Mouse (Mus musculus) CH12.LX (cell line): Measurements from ENCODE around the gene Galnt4. TPM values are rescaled to one million over a fixed set of nuclear protein-coding genes. Genes with fewer than 3 reads are reported as not detected.
"Not testable (repeated sequence)": the region's sequence is repeated elsewhere in the genome, so short reads cannot be mapped to it uniquely, and the experiment has no call there.

Source experiments
- DNase-seq: peaks from one replicate; pipeline ENCODE4 v3.0.0-alpha.2; 2013; ENCODE audit errors: extremely low read depth
- H3K27ac ChIP-seq: 2 replicates; pipeline ENCODE4 v1.5.1; 2012; ENCODE audit warnings: low read depth, mild to moderate bottlenecking, control low read depth, moderate library complexity; ENCODE audit not compliant: insufficient read depth
- H3K27me3 ChIP-seq: replicated peaks from 2 replicates; pipeline ENCODE3; 2012; ENCODE audit warnings: inconsistent platforms
- H3K36me3 ChIP-seq, 2 experiments: replicated peaks in 1 of 2; 2 replicates each; pipeline versions ENCODE3 to v1.6.1; 2012; ENCODE audit warnings: inconsistent platforms in 1 of 2, low read length in 1 of 2, mild to moderate bottlenecking in 1 of 2, mixed read lengths in 1 of 2, moderate library complexity in 1 of 2; ENCODE audit not compliant: control insufficient read depth in 1 of 2, insufficient read depth in 1 of 2
- H3K4me1 ChIP-seq, 2 experiments: 2 replicates each; pipeline ENCODE4 v1.6.1; 2012; ENCODE audit warnings: inconsistent platforms in 1 of 2, moderate library complexity in 1 of 2; ENCODE audit not compliant: insufficient read depth in 2 of 2, control insufficient read depth in 1 of 2
- H3K4me2 ChIP-seq: 2 replicates; pipeline ENCODE4 v1.6.1; 2012; ENCODE audit warnings: low read depth, mild to moderate bottlenecking, control low read depth; ENCODE audit not compliant: poor library complexity, insufficient read depth, severe bottlenecking
- H3K4me3 ChIP-seq, 3 experiments: fragments of 150-350 bp in 1 of 3; sonication (generic) in 1 of 3; replicated peaks in 1 of 3; 2 replicates each; pipeline versions ENCODE3 to v1.5.1; 2011 to 2012; ENCODE audit warnings: low read depth in 2 of 3, low read length in 2 of 3, mild to moderate bottlenecking in 2 of 3, moderate library complexity in 2 of 3, control low read depth in 1 of 3, improper control_type of control experiment in 1 of 3, inconsistent platforms in 1 of 3, mixed read lengths in 1 of 3; ENCODE audit not compliant: poor library complexity in 1 of 3
- H3K79me2 ChIP-seq: replicated peaks from 2 replicates; pipeline ENCODE4 v1.6.1; 2012; ENCODE audit warnings: mild to moderate bottlenecking, moderate library complexity; ENCODE audit not compliant: control insufficient read depth, poor library complexity, insufficient read depth, severe bottlenecking; ENCODE audit errors: extremely low read depth
- H3K9ac ChIP-seq: 2 replicates; pipeline ENCODE4 v1.6.1; 2012; ENCODE audit warnings: low read depth, mild to moderate bottlenecking, control low read depth, moderate library complexity; ENCODE audit not compliant: insufficient read depth
- H3K9me3 ChIP-seq: replicated peaks from 2 replicates; pipeline ENCODE3; 2012; ENCODE audit warnings: low read length, inconsistent platforms, mixed read lengths
- CHD2 ChIP-seq: IDR thresholded peaks from 2 replicates; pipeline ENCODE4 v1.6.1; 2011; ENCODE audit warnings: low read length, improper control_type of control experiment
- CTCF ChIP-seq, 2 experiments: IDR thresholded peaks in 1 of 2; conservative IDR thresholded peaks in 1 of 2; 2 replicates each; pipeline ENCODE4 v1.5.1; 2011 to 2012; ENCODE audit warnings: low read depth in 2 of 2, low read length in 2 of 2, improper control_type of control experiment in 1 of 2, inconsistent platforms in 1 of 2, mild to moderate bottlenecking in 1 of 2, moderate library complexity in 1 of 2
- IRF4 ChIP-seq: IDR thresholded peaks from 2 replicates; pipeline ENCODE4 v1.6.1; 2014; ENCODE audit warnings: low read depth, mild to moderate bottlenecking, inconsistent platforms, low read length, improper control_type of control experiment
- MAZ ChIP-seq: IDR thresholded peaks from 2 replicates; pipeline ENCODE4 v1.6.1; 2012; ENCODE audit warnings: low read depth, mild to moderate bottlenecking, inconsistent platforms, low read length, improper control_type of control experiment, moderate library complexity
- MEF2A ChIP-seq: IDR thresholded peaks from 2 replicates; pipeline ENCODE4 v1.6.1; 2014; ENCODE audit warnings: low read depth, mild to moderate bottlenecking, inconsistent platforms, low read length, improper control_type of control experiment, borderline replicate concordance
- NELFE ChIP-seq: IDR thresholded peaks from 2 replicates; pipeline ENCODE4 v1.6.1; 2011; ENCODE audit warnings: low read depth, low read length, improper control_type of control experiment
- RCOR1 ChIP-seq: conservative IDR thresholded peaks from 2 replicates; pipeline ENCODE4 v1.6.1; 2012; ENCODE audit warnings: low read depth, mild to moderate bottlenecking, inconsistent platforms, low read length, improper control_type of control experiment
- ZC3H11A ChIP-seq: IDR thresholded peaks from 2 replicates; pipeline ENCODE4 v1.6.1; 2012; ENCODE audit warnings: low read depth, mild to moderate bottlenecking, inconsistent platforms, low read length, improper control_type of control experiment
- dilution Hi-C: fragments of 300-500 bp; cut with MboI; formaldehyde crosslinking; loops from 2 replicates; pipeline ENCODE4 v1.14.3; 2020; ENCODE audit warnings: low sequenced_read_pairs; ENCODE audit not compliant: extremely low pct_unique_long_range_greater_than_20kb, extremely low pct_ligation_motif_present
- in situ Hi-C: fragments of 300-500 bp; cut with MboI; formaldehyde crosslinking; loops from 3 replicates; pipeline ENCODE4 v1.14.3; 2019; ENCODE audit warnings: low sequenced_read_pairs, low pct_ligation_motif_present, low pct_unique_long_range_greater_than_20kb, mixed read lengths
- polyA plus RNA-seq: library from polyadenylated mRNA; unstranded; fragments of >175 nt; gene quantifications from 2 replicates; pipeline ENCODE4 v1.2.1, GENCODE M21; 2012; ENCODE audit warnings: low read depth; ENCODE audit not compliant: insufficient read length
- total RNA-seq, 2 experiments: library from RNA; depleted of rRNA; stranded (reverse); fragments of 300-350 nt in 1 of 2; fragments of >200 nt in 1 of 2; gene quantifications; 2 replicates each; pipeline ENCODE4 v1.2.3; 2012 to 2014

Gene Galnt4
- total and polyA plus RNA-seq, 3 experiments: 4.4 to 4.7 (median 4.6) TPM

DNA sequence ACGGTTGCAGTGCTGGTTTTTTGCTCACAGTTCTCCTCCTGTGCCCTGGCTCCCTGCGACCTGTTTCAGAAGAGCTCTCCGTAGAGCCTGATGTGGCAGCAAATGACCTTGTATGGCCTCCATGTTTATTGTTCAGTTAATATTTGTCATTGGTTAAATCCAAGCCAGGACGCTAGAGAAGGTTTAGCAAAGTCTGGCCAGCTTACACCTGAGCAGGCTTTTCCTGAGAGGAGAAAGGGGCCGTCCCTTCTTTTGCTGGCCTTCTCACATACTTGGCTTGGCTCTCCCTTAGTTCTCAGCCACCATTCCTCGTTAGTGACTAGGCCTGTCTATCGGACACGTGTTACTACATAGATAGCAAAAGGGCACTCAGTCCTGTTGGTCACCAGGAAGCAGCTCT is 46.7 kb downstream of the Galnt4 start:
- dilution Hi-C loops: no loop called here
- Histone ChIP-seq H3K4me3 (no peak overlapping the region), H3K9me3 (no peaks in the 10 kb centered on the region), H3K27ac (no peak overlapping the region), H3K4me2 (no peak overlapping the region), H3K9ac (no peak overlapping the region), H3K36me3 (peaks cover 5 to 47% of the 10 kb centered on the region in 2 experiments), H3K27me3 (no peaks in the 10 kb centered on the region), H3K79me2 (no peaks in the 10 kb centered on the region; the same call in 1 of the 2 replicates), H3K4me1 (no peaks in the 10 kb centered on the region)
- in situ Hi-C loops: no loop called here
- TF ChIP-seq MEF2A (no peak), CHD2 (no peak), IRF4 (no peak), ZC3H11A (no peak), MAZ (no peak), NELFE (no peak)
- DNase-seq: no peak

DNA sequence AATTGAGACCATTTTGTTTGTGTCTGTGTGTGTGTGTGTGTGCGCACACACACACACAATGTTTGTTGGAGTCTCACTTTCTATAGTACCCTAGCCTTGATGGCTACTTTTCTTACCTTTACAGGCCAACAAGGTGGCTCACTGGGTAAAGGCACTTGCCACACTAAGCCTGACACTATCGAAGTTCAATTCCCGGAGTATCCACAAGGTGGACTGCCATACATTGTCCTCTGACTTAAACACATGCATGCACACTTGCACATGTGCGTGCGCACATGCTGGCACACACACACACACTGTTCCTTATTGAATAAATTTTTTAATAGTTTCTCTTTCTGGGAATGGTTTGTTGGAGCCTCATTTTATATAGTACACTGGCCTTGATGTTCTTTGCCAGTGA is 48.8 kb downstream of the Galnt4 start:
- H3K36me3 ChIP-seq: peaks cover 10 to 45% of the 10 kb centered on the region in 2 experiments
- no peaks in the 10 kb centered on the region for H3K9me3 ChIP-seq
- H3K4me3 ChIP-seq: no peak overlapping the region
- no peak overlapping the region for H3K9ac ChIP-seq
- H3K27ac ChIP-seq: no peak overlapping the region
- no peaks in the 10 kb centered on the region for H3K27me3 ChIP-seq
- dilution Hi-C loops: no loop called here
- no peaks in the 10 kb centered on the region for H3K79me2 ChIP-seq
- TF ChIP-seq RCOR1 (no peak), CTCF (conservative IDR thresholded peaks at IDR 0.05 in 1 of 2, IDR thresholded peaks at IDR 0.05 in 1 of 2; ENCODE audit: low read depth in 2 of 2, low read length in 2 of 2) (peak; percentile 9 to 14; a peak in 1 of 4 replicates)
- no peak overlapping the region for H3K4me2 ChIP-seq
- in situ Hi-C loops: no loop called here
- peaks cover 0 to 3% of the 10 kb centered on the region in 2 experiments; a peak in 1 of 4 replicates for H3K4me1 ChIP-seq
- no peak for DNase-seq

DNA sequence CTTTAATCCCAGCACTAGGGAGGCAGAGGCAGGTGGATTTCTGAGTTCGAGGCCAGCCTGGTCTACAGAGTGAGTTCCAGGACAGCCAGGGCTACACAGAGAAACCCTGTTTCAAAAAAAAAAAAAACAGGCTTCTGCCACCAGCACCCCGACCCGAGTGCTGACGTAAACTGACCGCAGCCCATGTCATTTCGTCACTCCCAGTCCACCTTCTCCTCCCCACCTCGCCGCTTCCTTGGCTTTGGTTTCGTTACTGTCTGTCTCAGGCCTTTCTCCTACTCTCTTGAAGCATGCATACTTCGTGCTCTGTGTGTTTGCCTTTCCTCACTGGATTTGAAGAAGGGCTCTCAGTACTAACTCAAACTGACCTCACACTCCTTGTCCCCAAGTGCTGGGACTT is 49.7 kb downstream of the Galnt4 start:
- H3K9ac ChIP-seq, H3K4me2 ChIP-seq, in situ Hi-C loops, H3K4me1 ChIP-seq, H3K27ac ChIP-seq, dilution Hi-C loops, H3K9me3 ChIP-seq, DNase-seq, H3K4me3 ChIP-seq, H3K27me3 ChIP-seq, H3K79me2 ChIP-seq: not testable (repeated sequence)
- peaks cover 10 to 52% of the 10 kb centered on the region in 2 experiments for H3K36me3 ChIP-seq
